Mouse (Mus musculus) limb, embryonic 14.5 days (tissue): Measurements from ENCODE around the gene Sox5. TPM values are rescaled to one million over a fixed set of nuclear protein-coding genes. Genes with fewer than 3 reads are reported as not detected.

ENCODE experiments used
- ATAC-seq: fragments of 200-750 bp; cut with Nextera tagmentation; 2 replicates; pipeline ENCODE4 v1.8.0; 2017; ENCODE audit warnings: low read depth, moderate number of reproducible peaks, moderate TSS enrichment; ENCODE audit not compliant: low FRiP score
- DNase-seq: peaks from one replicate; pipeline ENCODE4 v3.0.0-alpha.2; 2015; ENCODE audit warnings: low spot score
- H3K27ac ChIP-seq: fragments of 300-500 bp; sonication (generic); replicated peaks from 2 replicates; pipeline ENCODE4 v1.5.1; 2014; ENCODE audit warnings: low read depth, mild to moderate bottlenecking, low read length, moderate library complexity, mixed read lengths
- H3K27me3 ChIP-seq: fragments of 300-500 bp; sonication (generic); 2 replicates; pipeline ENCODE4 v1.6.1; 2014; ENCODE audit warnings: low read length, mixed read lengths; ENCODE audit not compliant: control insufficient read depth, insufficient read depth
- H3K36me3 ChIP-seq: fragments of 300-500 bp; sonication (generic); 2 replicates; pipeline ENCODE4 v1.6.1; 2014; ENCODE audit warnings: mild to moderate bottlenecking, low read length, moderate library complexity, mixed read lengths; ENCODE audit not compliant: control insufficient read depth, insufficient read depth
- H3K4me1 ChIP-seq: fragments of 300-500 bp; sonication (generic); 2 replicates; pipeline ENCODE4 v1.6.1; 2014; ENCODE audit warnings: antibody characterized with exemption, low read length, mixed read lengths; ENCODE audit not compliant: control insufficient read depth, insufficient read depth
- H3K4me2 ChIP-seq: fragments of 300-500 bp; sonication (generic); replicated peaks from 2 replicates; pipeline ENCODE4 v1.6.1; 2014; ENCODE audit warnings: low read depth, mild to moderate bottlenecking, low read length, moderate library complexity; ENCODE audit not compliant: severe bottlenecking
- H3K4me3 ChIP-seq: fragments of 300-500 bp; sonication (generic); replicated peaks from 2 replicates; pipeline ENCODE4 v1.5.1; 2014; ENCODE audit warnings: low read length
- H3K9ac ChIP-seq: fragments of 300-500 bp; sonication (generic); 2 replicates; pipeline ENCODE4 v1.6.1; 2014; ENCODE audit warnings: mild to moderate bottlenecking, low read depth, low read length, moderate library complexity; ENCODE audit not compliant: severe bottlenecking
- H3K9me3 ChIP-seq: fragments of 300-500 bp; sonication (generic); 2 replicates; pipeline ENCODE4 v1.6.1; 2016; ENCODE audit warnings: low read length; ENCODE audit not compliant: control insufficient read depth
- POLR2A ChIP-seq: fragments of 200-500 bp; IDR thresholded peaks from 2 replicates; pipeline ENCODE4 v1.8.0; 2012; ENCODE audit warnings: inconsistent platforms, mild to moderate bottlenecking, moderate library complexity, borderline replicate concordance; ENCODE audit not compliant: insufficient read depth, insufficient read length; ENCODE audit errors: extremely low read depth
- WGBS: fragments of 180-500 bp; shearing (Covaris S2); extraction: QIAGEN DNeasy Blood & Tissue Kit; methylation state at CpG from one replicate; pipeline ENCODE4 v1.1.7; 2014; 5-methylcytosine and 5-hydroxymethylcytosine counted together
- polyA plus RNA-seq, 2 experiments: library from polyadenylated mRNA; depleted of rRNA in 1 of 2; stranded (reverse) in 1 of 2; unstranded in 1 of 2; fragments of >200 nt; fragmentation: Nextera tagmentation in 1 of 2; extraction: Ambion mirVana in 1 of 2; gene quantifications; 2 replicates each; pipeline versions ENCODE4 v1.2.1 to v1.2.3; 2012 to 2014

Gene Sox5
- polyA plus RNA-seq, 2 experiments, result 20.6 to 32.8 TPM

GRCm38 (mm10) chr6:144741080-144741655 is 40.6 kb downstream of the Sox5 start:
- WGBS, result 42% methylated on average over 3 of the region's 3 CpGs
- H3K9ac ChIP-seq, result no peak overlapping the region
- no peak for TF ChIP-seq POLR2A
- no peaks in the 10 kb centered on the region for H3K9me3 ChIP-seq
- no peak overlapping the region for H3K4me2 ChIP-seq
- no peak for DNase-seq
- no peak for ATAC-seq
- no peak overlapping the region for H3K4me3 ChIP-seq
- H3K27me3 ChIP-seq, result no peaks in the 10 kb centered on the region
- peaks cover 4% of the 10 kb centered on the region; the same call in 1 of the 2 replicates for H3K4me1 ChIP-seq
- H3K27ac ChIP-seq, result no peak overlapping the region
- H3K36me3 ChIP-seq, result no peaks in the 10 kb centered on the region

GRCm38 (mm10) chr6:144740343-144740742 is 41.4 kb downstream of the Sox5 start:
- no peak for TF ChIP-seq POLR2A
- H3K9me3 ChIP-seq, result no peaks in the 10 kb centered on the region
- no peak overlapping the region for H3K27ac ChIP-seq
- DNase-seq (no peak), ATAC-seq (no peak)
- no peak overlapping the region for H3K9ac ChIP-seq
- H3K4me3 ChIP-seq, result no peak overlapping the region
- no peaks in the 10 kb centered on the region for H3K27me3 ChIP-seq
- H3K4me2 ChIP-seq, result no peak overlapping the region
- WGBS, result 87% methylated on average over 3 of the region's 3 CpGs
- no peaks in the 10 kb centered on the region for H3K36me3 ChIP-seq
- H3K4me1 ChIP-seq, result peaks cover 4% of the 10 kb centered on the region; the same call in 1 of the 2 replicates

GRCm38 (mm10) chr6:144739753-144740152 is 42.0 kb downstream of the Sox5 start:
- DNase-seq (no peak), ATAC-seq (no peak)
- H3K9ac ChIP-seq, result no peak overlapping the region
- no peak overlapping the region for H3K4me3 ChIP-seq
- WGBS, result 85% methylated on average over 2 of the region's 2 CpGs
- no peaks in the 10 kb centered on the region for H3K27me3 ChIP-seq
- no peak overlapping the region for H3K4me2 ChIP-seq
- H3K9me3 ChIP-seq, result no peaks in the 10 kb centered on the region
- peaks cover 4% of the 10 kb centered on the region; the same call in 1 of the 2 replicates for H3K4me1 ChIP-seq
- no peak for TF ChIP-seq POLR2A
- H3K36me3 ChIP-seq, result no peaks in the 10 kb centered on the region
- H3K27ac ChIP-seq, result no peak overlapping the region

GRCm38 (mm10) chr6:144737786-144738185 is 44.0 kb downstream of the Sox5 start:
- H3K4me3 ChIP-seq, result no peak overlapping the region
- no peak for TF ChIP-seq POLR2A
- no peaks in the 10 kb centered on the region for H3K36me3 ChIP-seq
- 88% methylated on average over 5 of the region's 5 CpGs for WGBS
- no peak overlapping the region for H3K9ac ChIP-seq
- H3K4me2 ChIP-seq, result no peak overlapping the region
- H3K4me1 ChIP-seq, result no peaks in the 10 kb centered on the region
- no peaks in the 10 kb centered on the region for H3K9me3 ChIP-seq
- H3K27ac ChIP-seq, result no peak overlapping the region
- H3K27me3 ChIP-seq, result no peaks in the 10 kb centered on the region
- DNase-seq, result no peak
- no peak for ATAC-seq

GRCm38 (mm10) chr6:144731251-144731970 is 50.4 kb downstream of the Sox5 start:
- Histone ChIP-seq H3K4me3 (no peak overlapping the region), H3K9me3 (no peaks in the 10 kb centered on the region), H3K36me3 (no peaks in the 10 kb centered on the region), H3K27ac (no peak overlapping the region), H3K4me2 (no peak overlapping the region), H3K27me3 (no peaks in the 10 kb centered on the region), H3K9ac (no peak overlapping the region), H3K4me1 (no peaks in the 10 kb centered on the region)
- no peak for TF ChIP-seq POLR2A
- no peak for DNase-seq
- ATAC-seq, result no peak
- WGBS, result 82% methylated on average over 10 of the region's 10 CpGs
